Mouse (Mus musculus): ENCODE results near the gene Rexo2.

DNA sequence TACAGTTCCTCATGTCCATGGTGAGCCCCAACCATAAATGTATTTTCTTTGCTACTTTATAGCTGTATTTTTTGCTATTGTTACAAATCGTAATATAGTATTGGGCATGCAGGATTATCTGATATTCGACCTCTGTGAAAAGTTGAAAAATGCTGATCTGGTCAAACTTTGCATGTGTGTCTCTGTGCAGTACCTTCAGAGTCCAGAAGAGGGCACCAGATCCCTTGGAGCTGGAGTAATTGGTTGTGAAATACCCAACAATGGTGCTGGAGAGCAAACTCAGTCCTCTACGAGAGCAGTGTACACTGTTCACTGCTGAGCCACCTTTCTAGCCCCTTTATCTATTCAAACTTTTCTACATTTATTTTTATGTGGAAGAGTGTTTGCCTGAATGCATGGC is 13.6 kb downstream of the Rexo2 start:
- no peak for TF ChIP-seq GATA1 (IDR thresholded peaks at IDR 0.05; ENCODE audit: low read length)
- no peak for TF ChIP-seq TAL1 (IDR thresholded peaks at IDR 0.05; ENCODE audit: low read length)
